Mouse (Mus musculus) large intestine, adult 2 months (tissue): ENCODE data around the gene Vmn1r20. TPM values are rescaled to one million over a fixed set of nuclear protein-coding genes. Genes with fewer than 3 reads are reported as not detected.
"Not testable (repeated sequence)": the region's sequence is repeated elsewhere in the genome, so short reads cannot be mapped to it uniquely, and the experiment has no call there.

Experiments used
- DNase-seq: peaks from one replicate; pipeline ENCODE4 v3.0.0-alpha.2; 2012; ENCODE audit warnings: low read depth, low spot score
- WGBS: fragments of 180-500 bp; shearing (Covaris S2); methylation state at CpG from one replicate; pipeline ENCODE4 v1.1.7; 2018; 5-methylcytosine and 5-hydroxymethylcytosine counted together
- polyA plus RNA-seq: library from polyadenylated mRNA; depleted of rRNA; stranded (reverse); fragments of >200 nt; gene quantifications from 2 replicates; pipeline ENCODE4 v1.2.3, GENCODE M21; 2012; rRNA removed

Vmn1r20 gene
- not detected in 2 replicates for polyA plus RNA-seq

- 63% methylated on average over 1 of the region's 1 CpGs for WGBS
- no peak for DNase-seq
Observed at GRCm38 (mm10) chr6:57428630-57429029, at the start of gene Vmn1r20. TSS of gene Vmn1r20 (plus strand) at chr6:57428930.

GRCm38 (mm10) chr6:57395683-57396082, 33.0 kb upstream of the Vmn1r20 start, which contains the start of gene Vmn1r18:
TSS of gene Vmn1r18 (minus strand) at chr6:57395783.
- DNase-seq, result no peak

- WGBS, result 53% methylated on average over 3 of the region's 3 CpGs
- not testable (repeated sequence) for DNase-seq
Observed at GRCm38 (mm10) chr6:57403480-57403879, 25.2 kb upstream of the Vmn1r20 start, which contains the start of gene Vmn1r19. TSS of gene Vmn1r19 (plus strand) at chr6:57403780.

- WGBS, result 64% methylated on average over 1 of the region's 1 CpGs
- no peak for DNase-seq
Observed at GRCm38 (mm10) chr6:57431196-57431595, 2.5 kb downstream of the Vmn1r20 start.

- DNase-seq, result not testable (repeated sequence)
- WGBS, result 24% methylated on average over 3 of the region's 3 CpGs
Observed at GRCm38 (mm10) chr6:57468161-57468560, 39.4 kb downstream of the Vmn1r20 start.

Other genes starting within 250 kb of the Vmn1r20 start
- gene Vmn1r13, start 225.6 kb upstream of the Vmn1r20 start, polyA plus RNA-seq, result not detected in 2 replicates
- gene Vmn1r14, start 197.2 kb upstream of the Vmn1r20 start, polyA plus RNA-seq, result not detected in 2 replicates
- gene Vmn1r15, start 171.0 kb upstream of the Vmn1r20 start, polyA plus RNA-seq, result not detected in 2 replicates
- gene Vmn1r16, start 99.4 kb upstream of the Vmn1r20 start, polyA plus RNA-seq, result not detected in 2 replicates
- gene Vmn1r17, start 65.2 kb upstream of the Vmn1r20 start, polyA plus RNA-seq, result not detected in 2 replicates
- not detected in 2 replicates for gene Vmn1r18, start 33.1 kb upstream of the Vmn1r20 start, polyA plus RNA-seq
- not detected in 2 replicates for gene Vmn1r19, start 25.1 kb upstream of the Vmn1r20 start, polyA plus RNA-seq
- 1.1 and 1.5 TPM in 2 replicates for gene Ppm1k, start 106.5 kb downstream of the Vmn1r20 start, polyA plus RNA-seq
- gene Herc6, start 152.1 kb downstream of the Vmn1r20 start, polyA plus RNA-seq, result 5.6 and 17.1 TPM in 2 replicates